Mouse (Mus musculus): Measurements from ENCODE around the gene Trim12c. TPM values are rescaled to one million over a fixed set of nuclear protein-coding genes. Genes with fewer than 3 reads are reported as not detected.
"Not testable (repeated sequence)": the region's sequence is repeated elsewhere in the genome, so short reads cannot be mapped to it uniquely, and the experiment has no call there.

Gene Trim12c
- polyA plus RNA-seq, 1 experiment from 2014 or later, result 1.6 TPM

DNA sequence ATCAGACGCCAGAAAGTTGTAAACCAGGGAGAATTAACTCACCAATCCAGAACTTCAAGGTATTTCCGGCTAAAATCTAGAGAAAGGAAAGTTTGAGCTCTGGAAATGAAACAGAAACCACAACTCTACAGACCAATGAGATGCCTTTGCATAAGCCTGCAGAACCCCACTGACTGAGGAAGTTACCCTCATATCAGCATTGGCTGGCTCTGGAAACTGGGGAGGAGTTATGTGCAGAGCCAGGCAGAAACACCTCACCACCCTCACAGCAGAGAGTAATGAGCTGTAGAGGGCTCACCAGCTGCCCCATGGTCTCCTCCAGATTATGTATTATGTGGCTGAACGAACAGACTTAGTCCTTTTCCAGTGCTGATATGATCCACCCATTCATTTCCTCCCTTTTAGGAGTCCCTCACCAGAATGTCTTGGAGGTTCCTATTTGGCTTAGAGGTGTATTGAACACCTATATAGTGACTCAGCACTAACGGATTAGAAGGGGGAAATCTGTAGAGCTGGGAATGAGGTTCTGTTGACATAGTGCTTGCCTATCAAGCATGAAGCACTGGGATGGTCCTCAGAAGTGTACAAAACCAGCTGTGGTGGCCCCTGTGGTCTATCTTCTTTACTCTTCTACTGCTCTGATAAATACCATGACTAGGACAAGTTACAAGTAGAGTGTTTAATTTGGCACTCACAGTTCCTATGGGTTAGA lies 37.6 kb downstream of the Trim12c start, which contains the start of gene Trim12a:
TSS of gene Trim12a (minus strand) at position 98 of the 712 bp plus-strand sequence.
- not testable (repeated sequence) for H3K9ac ChIP-seq; H3K9me3 ChIP-seq; H3K27me3 ChIP-seq; H3K27ac ChIP-seq; H3K4me1 ChIP-seq (replicated peaks); H3K36me3 ChIP-seq
- 0 out of 2 replicates have a peak, but pooled peaks have one; percentile 39 for ATAC-seq (ENCODE audit: low FRiP score)
- WGBS, result 35% methylated on average over 4 of the region's 4 CpGs
- Histone ChIP-seq H3K4me2 (peak within 1 kb of the TSS; percentile 36), H3K4me3 (peak within 1 kb of the TSS; percentile 21)

DNA sequence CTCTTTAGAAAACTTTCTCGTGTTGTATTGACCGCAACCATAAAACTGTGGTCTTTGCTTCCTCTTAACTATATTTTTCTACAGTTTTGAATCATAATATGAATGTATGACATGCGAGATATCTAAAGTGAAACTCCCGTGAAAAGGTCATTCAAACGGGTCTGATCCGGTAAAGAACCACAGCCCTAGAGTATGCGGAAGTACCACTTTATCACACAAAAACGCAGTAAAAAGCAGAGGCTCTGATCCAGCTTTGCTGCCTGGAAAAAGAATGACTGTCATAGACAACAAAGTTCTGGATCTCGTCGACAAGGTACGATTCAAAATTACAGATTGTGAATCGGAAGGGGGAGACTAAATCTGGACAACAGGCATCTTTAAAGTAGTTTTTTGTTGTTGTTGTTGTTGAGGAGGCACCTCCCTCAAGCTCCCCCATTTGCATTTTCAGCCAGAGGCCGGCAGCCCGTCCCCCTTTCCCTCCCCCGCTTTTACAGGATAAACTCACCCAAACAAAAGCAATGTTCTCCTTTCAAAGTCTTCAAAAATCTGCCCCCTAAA lies 38.3 kb downstream of the Trim12c start:
- Histone ChIP-seq H3K36me3 (no peaks in the 10 kb centered on the region), H3K27me3 (no peaks in the 10 kb centered on the region), H3K4me1 (replicated peaks) (peaks cover 3% of the 10 kb centered on the region; the same call in 1 of the 2 replicates)

GRCm38 (mm10) chr7:104291638-104292400 lies 61.3 kb downstream of the Trim12c start:
- no peaks in the 10 kb centered on the region for H3K36me3 ChIP-seq
- no peaks in the 10 kb centered on the region for H3K27me3 ChIP-seq
- no peak overlapping the region for H3K9ac ChIP-seq
- 91% methylated on average over 5 of the region's 5 CpGs for WGBS
- no peak overlapping the region for H3K4me2 ChIP-seq
- H3K4me1 ChIP-seq (replicated peaks), result no peaks in the 10 kb centered on the region
- no peak for ATAC-seq (ENCODE audit: low FRiP score)
- no peak overlapping the region for H3K27ac ChIP-seq
- no peak overlapping the region for H3K4me3 ChIP-seq
- no peaks in the 10 kb centered on the region for H3K9me3 ChIP-seq

More for the DNA sequence above, 38.3 kb downstream of the Trim12c start:
- peak overlapping the region; percentile 36 for H3K4me2 ChIP-seq
- H3K4me3 ChIP-seq, result peak overlapping the region; percentile 21
- ATAC-seq (ENCODE audit: low FRiP score), result no peak
- no peaks in the 10 kb centered on the region for H3K9me3 ChIP-seq
- no peak overlapping the region for H3K27ac ChIP-seq
- H3K9ac ChIP-seq, result no peak overlapping the region
- WGBS, result 18% methylated on average over 15 of the region's 15 CpGs

DNA sequence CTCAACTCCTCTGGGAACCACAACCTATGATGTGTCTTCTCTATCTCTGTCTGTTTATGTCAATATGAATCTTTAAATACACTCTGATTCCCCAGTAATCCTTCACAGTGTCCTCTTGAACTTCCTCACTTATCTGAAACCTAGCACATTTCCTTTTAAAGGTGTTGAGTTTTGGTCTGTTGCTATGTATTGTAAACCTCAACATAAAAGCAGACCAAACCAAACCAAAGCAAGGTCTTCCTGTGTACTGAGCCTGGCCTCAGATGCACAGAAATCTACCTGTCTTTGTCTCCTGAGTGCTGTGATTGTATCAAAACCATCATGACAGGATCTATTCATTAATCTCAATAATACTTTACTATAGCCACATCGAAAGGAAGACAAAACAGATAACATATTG lies 62.5 kb downstream of the Trim12c start:
- Histone ChIP-seq H3K4me1 (replicated peaks) (no peaks in the 10 kb centered on the region), H3K36me3 (no peaks in the 10 kb centered on the region), H3K27me3 (no peaks in the 10 kb centered on the region), H3K4me3 (no peak overlapping the region), H3K27ac (no peak overlapping the region), H3K9me3 (no peaks in the 10 kb centered on the region), H3K4me2 (no peak overlapping the region), H3K9ac (no peak overlapping the region)
- WGBS, result 89% methylated on average over 1 of the region's 1 CpGs
- no peak for ATAC-seq (ENCODE audit: low FRiP score)

Other genes with a start within 250 kb of the Trim12c start
- gene Olfr646, start 248.5 kb downstream of the Trim12c start, polyA plus RNA-seq (2015; fragmentation: Nextera tagmentation; extraction: Ambion mirVana), result not detected in 2 replicates
- not detected in 2 replicates for gene Ubqln5, start 223.5 kb downstream of the Trim12c start, polyA plus RNA-seq (2015; fragmentation: Nextera tagmentation; extraction: Ambion mirVana)
- not detected in 2 replicates for gene Olfr643, start 216.0 kb downstream of the Trim12c start, polyA plus RNA-seq (2015; fragmentation: Nextera tagmentation; extraction: Ambion mirVana)
- not detected in 2 replicates for gene Ubqln3, start 210.1 kb downstream of the Trim12c start, polyA plus RNA-seq (2015; fragmentation: Nextera tagmentation; extraction: Ambion mirVana)
- not detected in 2 replicates for gene Ubqlnl, start 202.8 kb downstream of the Trim12c start, polyA plus RNA-seq (2015; fragmentation: Nextera tagmentation; extraction: Ambion mirVana)
- not detected in 2 replicates for gene Olfm5, start 188.5 kb downstream of the Trim12c start, polyA plus RNA-seq (2015; fragmentation: Nextera tagmentation; extraction: Ambion mirVana)
- 0.26 and 0.34 TPM in 2 replicates for gene Olfr648, start 170.0 kb downstream of the Trim12c start, polyA plus RNA-seq (2015; fragmentation: Nextera tagmentation; extraction: Ambion mirVana)
- gene Olfr649, start 157.4 kb downstream of the Trim12c start, polyA plus RNA-seq (2015; fragmentation: Nextera tagmentation; extraction: Ambion mirVana), result not detected in 2 replicates
- gene Trim6, start 134.6 kb downstream of the Trim12c start, polyA plus RNA-seq (2015; fragmentation: Nextera tagmentation; extraction: Ambion mirVana), result 0.43 and 0.50 TPM in 2 replicates
- 0.90 and 1.00 TPM in 2 replicates for gene Trim34a, start 108.9 kb downstream of the Trim12c start, polyA plus RNA-seq (2015; fragmentation: Nextera tagmentation; extraction: Ambion mirVana)
- gene Trim5, start 65.3 kb downstream of the Trim12c start, polyA plus RNA-seq (2015; fragmentation: Nextera tagmentation; extraction: Ambion mirVana), result 0.13 and 0.14 TPM in 2 replicates
- gene Trim12a, start 37.9 kb downstream of the Trim12c start, polyA plus RNA-seq (2015; fragmentation: Nextera tagmentation; extraction: Ambion mirVana), result 2.4 and 2.5 TPM in 2 replicates
- not detected in 2 replicates for gene Trim34b, start 23.9 kb downstream of the Trim12c start, polyA plus RNA-seq (2015; fragmentation: Nextera tagmentation; extraction: Ambion mirVana)
- not detected in 2 replicates for gene Trim30b, start 16.5 kb upstream of the Trim12c start, polyA plus RNA-seq (2015; fragmentation: Nextera tagmentation; extraction: Ambion mirVana)
- not detected in 2 replicates for gene Trim30c, start 47.5 kb upstream of the Trim12c start, polyA plus RNA-seq (2015; fragmentation: Nextera tagmentation; extraction: Ambion mirVana)
- 0.71 and 0.84 TPM in 2 replicates for gene Trim30a, start 111.8 kb upstream of the Trim12c start, polyA plus RNA-seq (2015; fragmentation: Nextera tagmentation; extraction: Ambion mirVana)
- 0.12 and 0.30 TPM in 2 replicates for gene Trim30d, start 154.5 kb upstream of the Trim12c start, polyA plus RNA-seq (2015; fragmentation: Nextera tagmentation; extraction: Ambion mirVana)
- not detected in 2 replicates for gene Olfr651, start 196.8 kb upstream of the Trim12c start, polyA plus RNA-seq (2015; fragmentation: Nextera tagmentation; extraction: Ambion mirVana)
- not detected in 2 replicates for gene Olfr652, start 207.5 kb upstream of the Trim12c start, polyA plus RNA-seq (2015; fragmentation: Nextera tagmentation; extraction: Ambion mirVana)
- gene Olfr653, start 224.0 kb upstream of the Trim12c start, polyA plus RNA-seq (2015; fragmentation: Nextera tagmentation; extraction: Ambion mirVana), result not detected in 2 replicates
- gene Olfr654, start 233.7 kb upstream of the Trim12c start, polyA plus RNA-seq (2015; fragmentation: Nextera tagmentation; extraction: Ambion mirVana), result not detected in 2 replicates
- not detected in 2 replicates for gene Olfr655, start 248.4 kb upstream of the Trim12c start, polyA plus RNA-seq (2015; fragmentation: Nextera tagmentation; extraction: Ambion mirVana)

Measured in hindbrain, embryonic 13.5 days (tissue).